Mouse (Mus musculus) gastrocnemius, postnatal 14 days (tissue): Measurements from ENCODE around the gene H2-Q10. TPM values are rescaled to one million over a fixed set of nuclear protein-coding genes. Genes with fewer than 3 reads are reported as not detected.
A peak's percentile ranks its signal among the peaks of the same experiment; 100 is the strongest.
"Not testable (repeated sequence)": the region's sequence is repeated elsewhere in the genome, so short reads cannot be mapped to it uniquely, and the experiment has no call there.

ENCODE experiments used
- DNase-seq: peaks from one replicate; pipeline ENCODE4 v3.0.0; 2021; ENCODE audit warnings: mixed read lengths
- intact Hi-C: fragments of 180-260 bp; cut with DNase I; formaldehyde crosslinking; loops from one replicate; pipeline ENCODE4 v1.15.1; 2025; ENCODE audit warnings: low total_unique reads
- long read RNA-seq, 2 experiments: library from polyadenylated mRNA; stranded (forward); transcript quantifications; one replicate each; pipeline ENCODE4 v2.0.0; 2021
- total RNA-seq, 2 experiments: library from RNA; stranded (reverse); gene quantifications; 2 replicates each; pipeline ENCODE4 v1.2.3; 2021

The H2-Q10 gene
- under 1 TPM in 1 of 2 experiments, not detected in 1; 0.09 TPM for total RNA-seq
- long read RNA-seq, experiment 1 = 0 reads
- long read RNA-seq, experiment 2 = 0 reads

DNA sequence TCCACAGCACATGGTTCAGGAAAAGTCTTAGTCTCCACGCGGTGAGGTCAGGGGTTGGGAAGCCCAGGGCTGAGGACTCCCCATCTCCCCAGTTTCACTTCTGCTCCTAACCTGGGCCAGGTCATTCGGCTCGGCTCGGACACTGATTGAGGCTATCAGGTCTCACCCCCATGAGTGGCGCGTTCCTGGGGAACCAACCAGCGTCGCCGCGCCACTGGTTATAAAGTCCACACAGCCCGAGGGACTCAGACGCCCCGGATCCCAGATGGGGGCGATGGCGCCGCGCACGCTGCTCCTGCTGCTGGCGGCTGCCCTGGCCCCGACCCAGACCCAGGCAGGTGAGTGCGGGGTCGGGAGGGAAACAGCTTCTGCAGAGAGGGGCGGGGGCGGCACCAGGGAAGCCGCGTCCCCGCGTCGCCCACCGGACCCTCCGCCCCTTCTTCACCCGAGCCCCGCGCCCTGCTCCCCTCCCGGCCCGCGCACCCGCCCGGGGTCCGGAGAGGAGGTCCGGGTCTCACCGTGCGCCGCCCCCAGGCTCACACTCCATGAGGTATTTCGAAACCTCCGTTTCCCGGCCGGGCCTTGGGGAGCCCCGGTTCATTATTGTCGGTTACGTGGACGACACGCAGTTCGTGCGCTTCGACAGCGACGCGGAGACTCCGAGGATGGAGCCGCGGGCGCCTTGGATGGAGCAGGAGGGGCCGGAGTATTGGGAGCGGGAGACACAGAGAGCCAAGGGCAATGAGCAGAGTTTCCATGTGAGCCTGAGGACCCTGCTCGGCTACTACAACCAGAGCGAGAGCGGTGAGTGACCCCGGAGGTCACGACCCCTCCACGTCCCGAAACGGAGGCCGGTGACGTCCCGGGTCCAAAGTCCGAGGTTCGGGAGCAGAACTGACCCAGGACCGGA, at the start of gene H2-Q10:
H2-Q10 (plus strand) TSS at position 248 of the 910 bp plus-strand sequence.
- intact Hi-C loops = no loop called here
- DNase-seq = no peak

GRCm38 (mm10) chr17:35420206-35420810, 49.6 kb upstream of the H2-Q10 start:
- DNase-seq = not testable (repeated sequence)

GRCm38 (mm10) chr17:35421331-35421730, 48.6 kb upstream of the H2-Q10 start:
- intact Hi-C loops = not testable (repeated sequence)

More at GRCm38 (mm10) chr17:35420206-35420810, 49.6 kb upstream of the H2-Q10 start:
- intact Hi-C loops = not testable (repeated sequence)

DNA sequence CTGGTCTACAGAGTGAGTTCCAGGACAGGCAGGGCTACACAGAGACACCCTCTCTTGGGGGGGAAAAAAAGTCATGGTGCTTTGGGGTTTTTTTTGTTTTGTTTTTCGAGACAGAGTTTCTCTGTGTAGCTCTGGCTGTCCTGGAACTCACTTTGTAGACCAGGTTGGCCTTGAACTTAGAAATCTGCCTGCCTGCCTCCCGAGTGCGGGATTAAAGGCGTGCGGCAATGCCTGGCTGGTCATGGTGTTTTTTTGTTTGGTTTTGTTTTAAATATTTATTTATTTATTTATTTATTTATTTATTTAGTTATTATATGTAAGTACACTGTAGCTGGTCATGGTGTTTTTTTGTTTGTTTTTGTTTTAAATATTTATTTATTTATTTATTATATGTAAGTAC, 47.5 kb upstream of the H2-Q10 start:
- DNase-seq, intact Hi-C loops: not testable (repeated sequence)

More at GRCm38 (mm10) chr17:35421331-35421730, 48.6 kb upstream of the H2-Q10 start:
- not testable (repeated sequence) for DNase-seq

DNA sequence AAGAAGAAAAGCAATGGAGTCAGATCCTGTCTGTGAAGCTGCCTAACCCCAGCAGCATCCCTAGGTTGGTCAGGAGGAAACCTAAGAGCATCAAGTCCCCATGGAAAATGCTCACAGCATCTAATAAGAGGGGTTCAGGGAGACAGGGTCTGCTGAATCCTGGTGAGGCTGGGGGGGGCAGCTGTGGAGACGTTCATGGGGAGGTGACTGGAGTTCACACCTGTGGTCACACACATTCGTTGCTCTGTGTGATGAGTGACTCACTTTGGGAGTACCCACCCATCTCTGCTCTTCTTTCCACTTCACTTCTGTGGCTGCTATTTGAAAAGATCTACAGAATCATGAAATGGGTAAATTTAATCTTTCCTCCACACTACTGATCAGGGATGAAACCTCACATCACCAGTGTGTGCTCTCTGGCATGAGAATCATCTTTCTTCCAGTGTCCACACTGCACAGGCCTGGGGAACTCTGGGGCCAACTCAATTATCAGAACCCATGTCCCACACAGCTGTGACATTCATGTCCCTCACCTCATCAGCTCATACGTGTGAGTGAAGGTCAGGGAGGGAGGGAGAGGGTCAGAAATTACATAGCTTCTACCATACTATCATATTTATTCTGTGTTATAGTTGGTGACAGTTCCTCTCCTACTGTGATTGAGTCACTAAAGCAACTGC, 46.6 kb upstream of the H2-Q10 start:
- DNase-seq, intact Hi-C loops: not testable (repeated sequence)

- intact Hi-C loops = not testable (repeated sequence)
These were observed 45.8 kb upstream of the H2-Q10 start for GRCm38 (mm10) chr17:35424106-35424505.

DNA sequence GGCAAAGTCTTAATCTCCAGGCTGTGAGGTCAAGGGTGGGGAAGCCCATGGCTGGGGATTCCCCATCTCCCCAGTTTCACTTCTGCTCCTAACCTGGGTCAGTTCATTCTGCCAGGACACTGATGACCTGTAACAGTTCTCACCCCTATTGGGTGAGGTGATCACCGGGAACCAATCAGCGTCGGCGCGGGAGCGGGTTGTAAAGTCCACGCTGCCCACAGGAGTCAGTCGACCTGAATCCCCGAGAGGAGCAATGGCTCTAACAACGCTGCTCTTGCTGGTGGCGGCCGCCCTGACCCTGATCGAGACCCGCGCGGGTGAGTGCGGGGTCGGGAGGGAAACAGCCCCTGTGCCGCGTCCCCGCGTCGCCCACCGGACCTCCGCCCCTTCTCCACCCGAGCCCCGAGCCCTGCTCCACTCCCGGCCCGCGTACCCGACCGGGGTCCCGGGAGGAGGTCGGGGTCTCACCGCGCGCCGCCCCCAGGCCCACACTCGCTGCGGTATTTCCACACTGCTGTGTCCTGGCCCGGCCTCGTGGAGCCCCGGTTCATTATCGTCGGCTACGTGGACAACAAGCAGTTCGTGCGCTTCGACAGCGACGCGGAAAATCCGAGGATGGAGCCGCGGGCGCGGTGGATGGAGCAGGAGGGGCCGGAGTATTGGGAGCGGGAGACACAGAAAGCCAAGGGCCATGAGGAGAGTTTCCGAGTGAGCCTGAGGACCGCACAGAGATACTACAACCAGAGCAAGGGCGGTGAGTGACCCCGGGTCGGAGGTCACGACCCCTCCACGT, 45.1 kb upstream of the H2-Q10 start, which contains the start of gene H2-Q6:
H2-Q6 (plus strand) TSS at position 227 of the 793 bp plus-strand sequence.
- intact Hi-C loops = not testable (repeated sequence)
- DNase-seq = peak; percentile 23

More at GRCm38 (mm10) chr17:35424106-35424505, 45.8 kb upstream of the H2-Q10 start:
- DNase-seq = not testable (repeated sequence)

GRCm38 (mm10) chr17:35425474-35425873, 44.4 kb upstream of the H2-Q10 start:
- intact Hi-C loops, DNase-seq: not testable (repeated sequence)

DNA sequence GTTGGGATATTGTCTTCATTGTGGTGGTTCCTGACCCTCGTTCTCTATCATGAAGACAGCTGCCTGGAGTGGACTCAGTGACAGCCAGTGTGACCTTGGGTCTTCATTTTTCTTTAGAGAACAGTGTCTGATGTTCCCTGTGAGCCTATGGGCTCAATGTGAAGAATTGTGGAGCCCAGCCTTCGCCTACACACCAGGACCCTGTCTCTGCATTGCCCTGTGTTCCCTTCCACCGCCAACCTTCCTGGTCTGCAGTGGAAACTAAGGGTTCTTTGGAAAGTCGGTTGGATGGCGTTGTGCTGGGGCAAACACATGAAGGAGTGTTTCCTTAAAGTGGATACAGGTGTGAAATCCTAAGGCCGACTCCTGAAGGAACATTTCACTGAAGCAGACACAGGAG, 41.0 kb upstream of the H2-Q10 start:
- DNase-seq, intact Hi-C loops: not testable (repeated sequence)

- DNase-seq, intact Hi-C loops: not testable (repeated sequence)
These were observed 39.2 kb upstream of the H2-Q10 start for GRCm38 (mm10) chr17:35430671-35431070.

- intact Hi-C loops, DNase-seq: not testable (repeated sequence)
These were observed 37.7 kb upstream of the H2-Q10 start for GRCm38 (mm10) chr17:35432167-35432566.

- not testable (repeated sequence) for DNase-seq
These were observed 35.1 kb upstream of the H2-Q10 start for GRCm38 (mm10) chr17:35434836-35435235.

GRCm38 (mm10) chr17:35435577-35435976, 34.3 kb upstream of the H2-Q10 start:
- intact Hi-C loops, DNase-seq: not testable (repeated sequence)

More at GRCm38 (mm10) chr17:35434836-35435235, 35.1 kb upstream of the H2-Q10 start:
- intact Hi-C loops = not testable (repeated sequence)

GRCm38 (mm10) chr17:35437386-35437936, 32.4 kb upstream of the H2-Q10 start:
- intact Hi-C loops, DNase-seq: not testable (repeated sequence)

DNA sequence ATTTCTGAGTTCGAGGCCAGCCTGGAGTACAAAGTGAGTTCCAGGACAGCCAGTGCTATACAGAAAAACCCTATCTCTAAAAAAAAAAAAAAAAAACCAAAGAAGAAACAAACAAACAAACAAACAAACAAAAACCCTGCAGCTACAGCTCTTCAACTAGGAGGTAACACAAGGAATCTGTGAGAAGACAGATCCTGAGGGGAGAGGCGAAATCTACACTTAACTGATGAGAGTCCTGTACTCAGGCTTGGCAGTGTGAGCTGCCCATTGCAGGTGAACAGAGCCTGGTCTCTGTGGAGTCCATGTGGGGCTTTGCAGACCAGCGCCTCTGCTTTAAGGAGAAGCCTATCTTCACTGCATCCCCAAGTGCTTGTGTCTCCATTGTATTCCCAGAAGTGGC, 31.5 kb upstream of the H2-Q10 start:
- intact Hi-C loops, DNase-seq: not testable (repeated sequence)

DNA sequence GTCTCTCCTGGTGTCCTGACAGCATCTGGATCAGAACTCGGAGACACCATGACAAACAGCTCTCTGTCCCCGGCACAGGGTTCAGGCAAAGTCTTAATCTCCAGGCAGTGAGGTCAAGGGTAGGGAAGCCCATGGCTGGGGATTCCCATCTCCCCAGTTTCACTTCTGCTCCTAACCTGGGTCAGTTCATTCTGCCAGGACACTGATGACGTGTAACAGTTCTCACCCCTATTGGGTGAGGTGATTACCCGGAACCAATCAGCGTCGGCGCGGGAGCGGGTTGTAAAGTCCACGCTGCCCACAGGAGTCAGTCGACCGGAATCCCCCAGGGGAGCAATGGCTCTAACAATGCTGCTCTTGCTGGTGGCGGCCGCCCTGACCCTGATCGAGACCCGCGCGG, 31.0 kb upstream of the H2-Q10 start, which contains the start of gene H2-Q7:
H2-Q7 (plus strand) TSS at position 271 of the 400 bp plus-strand sequence.
- peak; percentile 73 for DNase-seq
- intact Hi-C loops = not testable (repeated sequence)

DNA sequence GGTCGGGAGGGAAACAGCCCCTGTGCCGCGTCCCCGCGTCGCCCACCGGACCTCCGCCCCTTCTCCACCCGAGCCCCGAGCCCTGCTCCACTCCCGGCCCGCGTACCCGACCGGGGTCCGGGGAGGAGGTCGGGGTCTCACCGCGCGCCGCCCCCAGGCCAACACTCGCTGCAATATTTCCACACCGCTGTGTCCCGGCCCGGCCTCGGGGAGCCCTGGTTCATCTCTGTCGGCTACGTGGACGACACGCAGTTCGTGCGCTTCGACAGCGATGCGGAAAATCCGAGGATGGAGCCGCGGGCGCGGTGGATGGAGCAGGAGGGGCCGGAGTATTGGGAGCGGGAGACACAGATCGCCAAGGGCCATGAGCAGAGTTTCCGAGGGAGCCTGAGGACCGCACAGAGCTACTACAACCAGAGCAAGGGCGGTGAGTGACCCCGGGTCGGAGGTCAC, 30.6 kb upstream of the H2-Q10 start:
- peak; percentile 16 for DNase-seq
- intact Hi-C loops = not testable (repeated sequence)
